Mouse (Mus musculus): ENCODE results near the gene Exoc4. TPM values are rescaled to one million over a fixed set of nuclear protein-coding genes. Genes with fewer than 3 reads are reported as not detected.

The Exoc4 gene
- polyA plus RNA-seq, 1 experiment from 2014 or later: 44.6 TPM

DNA sequence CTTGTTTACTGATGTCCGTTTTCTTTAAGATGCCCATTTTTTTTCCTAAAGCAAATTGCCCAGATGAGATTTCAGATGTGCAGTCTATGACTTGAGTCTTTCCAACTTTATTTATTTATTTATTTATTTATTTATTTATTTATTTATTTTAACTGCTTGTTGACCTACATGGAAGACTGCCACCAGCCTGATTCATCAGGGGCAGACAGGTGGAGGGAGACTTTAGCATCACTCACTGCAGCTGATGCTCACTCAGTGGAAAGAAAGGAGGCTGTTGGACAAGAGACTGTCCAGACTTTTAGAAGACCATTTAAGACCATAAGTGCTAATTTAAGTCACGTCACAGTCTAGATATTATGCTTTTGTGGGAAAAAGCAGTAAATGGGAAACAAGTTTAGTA, 313.0 kb downstream of the Exoc4 start:
- 91% methylated on average over 2 of the region's 2 CpGs for WGBS
- Histone ChIP-seq H3K9me3 (ENCODE audit: control insufficient read depth, low read length) (no peaks in the 10 kb centered on the region), H3K27me3 (ENCODE audit: control insufficient read depth, insufficient read depth, low read length) (no peaks in the 10 kb centered on the region), H3K36me3 (ENCODE audit: control insufficient read depth, insufficient read depth, low read length) (no peaks in the 10 kb centered on the region), H3K9ac (ENCODE audit: low read depth, low read length) (no peak overlapping the region), H3K4me1 (replicated peaks; ENCODE audit: control insufficient read depth, insufficient read depth, low read length) (no peaks in the 10 kb centered on the region), H3K4me2 (replicated peaks; ENCODE audit: low read depth, low read length) (no peak overlapping the region), H3K27ac (ENCODE audit: low read depth, low read length) (no peak overlapping the region), H3K4me3 (ENCODE audit: low read depth, low read length) (no peak overlapping the region)
- ATAC-seq (ENCODE audit: low FRiP score) (no peak), DNase-seq (ENCODE audit: low spot score) (no peak)

DNA sequence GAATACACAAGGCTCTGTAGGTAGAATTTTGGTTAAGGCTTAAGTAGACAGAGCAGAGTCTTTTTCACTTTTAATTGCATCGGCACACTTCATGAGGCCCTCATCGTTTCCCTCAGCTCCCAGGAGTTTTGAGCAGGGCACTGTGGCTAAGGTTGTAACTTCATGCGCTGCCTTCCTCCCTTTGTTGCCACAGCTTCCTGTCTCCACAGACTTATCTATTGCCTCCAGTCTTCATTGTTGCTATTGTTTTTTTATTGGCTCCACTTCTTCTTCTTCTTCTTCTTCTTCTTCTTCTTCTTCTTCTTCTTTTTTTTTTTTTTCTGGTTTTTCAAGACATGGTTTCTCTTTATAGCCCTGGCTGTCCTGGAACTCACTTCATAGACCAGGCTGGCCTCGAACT, 327.1 kb downstream of the Exoc4 start:
- ATAC-seq (ENCODE audit: low FRiP score) (no peak), DNase-seq (ENCODE audit: low spot score) (no peak)
- Histone ChIP-seq H3K27ac (ENCODE audit: low read depth, low read length) (no peak overlapping the region), H3K27me3 (ENCODE audit: control insufficient read depth, insufficient read depth, low read length) (no peaks in the 10 kb centered on the region), H3K36me3 (ENCODE audit: control insufficient read depth, insufficient read depth, low read length) (no peaks in the 10 kb centered on the region), H3K4me3 (ENCODE audit: low read depth, low read length) (no peak overlapping the region), H3K9me3 (ENCODE audit: control insufficient read depth, low read length) (no peaks in the 10 kb centered on the region), H3K4me1 (replicated peaks; ENCODE audit: control insufficient read depth, insufficient read depth, low read length) (no peaks in the 10 kb centered on the region), H3K9ac (ENCODE audit: low read depth, low read length) (no peak overlapping the region), H3K4me2 (replicated peaks; ENCODE audit: low read depth, low read length) (no peak overlapping the region)
- WGBS: 94% methylated on average over 4 of the region's 4 CpGs

DNA sequence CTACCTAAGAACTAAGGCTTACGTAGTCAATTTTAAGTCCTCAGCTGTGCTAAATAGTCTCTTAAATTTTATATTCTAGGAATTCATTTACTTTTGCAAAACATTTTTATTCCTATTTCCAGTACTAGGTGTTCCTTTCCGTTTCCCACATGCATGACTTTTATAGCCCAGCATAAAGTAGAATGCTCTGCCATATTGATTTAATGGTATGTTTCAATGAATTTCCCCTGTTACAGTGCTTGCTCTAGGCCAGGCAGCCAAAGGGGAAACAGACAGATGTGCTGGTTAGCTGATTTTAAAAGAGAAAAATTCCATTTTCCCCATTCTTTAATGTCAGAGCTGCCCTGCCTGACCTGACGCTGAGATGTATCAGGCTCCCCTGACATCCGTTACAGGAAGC, 359.6 kb downstream of the Exoc4 start:
- H3K36me3 ChIP-seq (ENCODE audit: control insufficient read depth, insufficient read depth, low read length): no peaks in the 10 kb centered on the region
- no peak overlapping the region for H3K4me2 ChIP-seq (replicated peaks; ENCODE audit: low read depth, low read length)
- DNase-seq (ENCODE audit: low spot score): no peak
- H3K4me3 ChIP-seq (ENCODE audit: low read depth, low read length): no peak overlapping the region
- no peaks in the 10 kb centered on the region for H3K27me3 ChIP-seq (ENCODE audit: control insufficient read depth, insufficient read depth, low read length)
- H3K27ac ChIP-seq (ENCODE audit: low read depth, low read length): no peak overlapping the region
- H3K9ac ChIP-seq (ENCODE audit: low read depth, low read length): no peak overlapping the region
- no peaks in the 10 kb centered on the region for H3K9me3 ChIP-seq (ENCODE audit: control insufficient read depth, low read length)
- H3K4me1 ChIP-seq (replicated peaks; ENCODE audit: control insufficient read depth, insufficient read depth, low read length): no peaks in the 10 kb centered on the region
- no peak for ATAC-seq (ENCODE audit: low FRiP score)
- WGBS: 81% methylated on average over 4 of the region's 4 CpGs

DNA sequence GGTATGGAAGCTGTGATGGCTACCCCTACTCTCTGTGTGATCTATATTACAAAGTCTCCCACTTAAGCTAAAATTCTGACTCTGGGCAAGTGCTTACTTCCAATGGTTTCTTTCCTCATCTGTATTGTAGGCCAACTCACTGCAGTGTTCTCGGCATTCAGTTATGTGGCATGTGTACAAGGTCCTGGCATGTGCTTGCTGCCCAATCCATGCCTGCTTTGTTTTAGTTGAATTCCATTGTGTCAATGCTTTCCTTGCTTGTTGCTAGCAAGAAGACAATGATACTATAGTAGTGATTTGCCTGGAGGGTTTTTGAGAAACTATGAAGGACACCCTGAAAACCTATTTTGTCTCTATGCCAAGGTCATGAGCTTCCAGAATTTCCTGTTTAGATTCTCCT, 365.1 kb downstream of the Exoc4 start:
- Histone ChIP-seq H3K9me3 (ENCODE audit: control insufficient read depth, low read length) (no peaks in the 10 kb centered on the region), H3K36me3 (ENCODE audit: control insufficient read depth, insufficient read depth, low read length) (no peaks in the 10 kb centered on the region), H3K27ac (ENCODE audit: low read depth, low read length) (no peak overlapping the region), H3K9ac (ENCODE audit: low read depth, low read length) (no peak overlapping the region), H3K27me3 (ENCODE audit: control insufficient read depth, insufficient read depth, low read length) (no peaks in the 10 kb centered on the region), H3K4me3 (ENCODE audit: low read depth, low read length) (no peak overlapping the region), H3K4me2 (replicated peaks; ENCODE audit: low read depth, low read length) (no peak overlapping the region), H3K4me1 (replicated peaks; ENCODE audit: control insufficient read depth, insufficient read depth, low read length) (no peaks in the 10 kb centered on the region)
- DNase-seq (ENCODE audit: low spot score): no peak
- 90% methylated on average over 1 of the region's 1 CpGs for WGBS
- no peak for ATAC-seq (ENCODE audit: low FRiP score)

DNA sequence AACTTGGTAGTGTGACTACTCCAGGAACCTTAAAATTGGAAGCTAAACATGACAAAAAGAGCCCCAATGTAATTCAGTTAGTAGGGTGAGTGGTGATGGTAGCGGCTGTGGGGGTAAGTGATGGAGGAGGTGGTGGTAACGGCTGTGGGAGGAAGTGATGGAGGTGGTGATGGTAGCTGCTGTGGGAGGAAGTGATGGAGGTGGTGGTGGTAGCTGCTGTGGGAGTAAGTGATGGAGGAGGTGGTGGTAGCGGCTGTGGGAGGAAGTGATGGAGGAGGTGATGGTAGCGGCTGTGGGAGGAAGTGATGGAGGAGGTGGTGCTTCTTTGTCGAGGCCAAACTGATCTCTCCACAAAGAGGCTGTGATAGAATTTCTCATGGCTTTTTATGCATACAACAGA, 369.7 kb downstream of the Exoc4 start:
- Histone ChIP-seq H3K9ac (ENCODE audit: low read depth, low read length) (no peak overlapping the region), H3K9me3 (ENCODE audit: control insufficient read depth, low read length) (no peaks in the 10 kb centered on the region), H3K36me3 (ENCODE audit: control insufficient read depth, insufficient read depth, low read length) (no peaks in the 10 kb centered on the region), H3K4me2 (replicated peaks; ENCODE audit: low read depth, low read length) (no peak overlapping the region), H3K4me1 (replicated peaks; ENCODE audit: control insufficient read depth, insufficient read depth, low read length) (no peaks in the 10 kb centered on the region), H3K27ac (ENCODE audit: low read depth, low read length) (no peak overlapping the region), H3K4me3 (ENCODE audit: low read depth, low read length) (no peak overlapping the region), H3K27me3 (ENCODE audit: control insufficient read depth, insufficient read depth, low read length) (no peaks in the 10 kb centered on the region)
- ATAC-seq (ENCODE audit: low FRiP score) (no peak), DNase-seq (ENCODE audit: low spot score) (no peak)
- 93% methylated on average over 5 of the region's 5 CpGs for WGBS

DNA sequence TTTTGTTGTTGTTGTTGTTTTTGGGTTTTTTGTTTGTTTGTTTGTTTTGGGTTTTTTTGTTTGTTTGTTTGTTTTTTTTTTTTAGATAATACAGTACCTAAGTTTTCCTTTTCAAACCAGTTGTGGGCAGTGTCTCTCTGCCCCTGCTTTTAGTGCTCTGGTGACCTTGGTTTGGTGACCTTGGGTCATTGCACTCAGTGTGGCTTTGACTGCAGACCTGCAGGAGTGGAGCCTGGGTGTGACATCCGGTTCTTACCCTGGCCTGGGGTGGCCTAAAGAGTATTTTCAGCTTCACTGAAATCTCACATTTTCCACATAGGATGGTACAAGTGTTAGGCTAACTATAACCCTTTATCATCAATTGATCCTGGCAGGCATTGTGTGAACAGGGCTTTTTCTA, 371.8 kb downstream of the Exoc4 start:
- Histone ChIP-seq H3K4me2 (replicated peaks; ENCODE audit: low read depth, low read length) (no peak overlapping the region), H3K9me3 (ENCODE audit: control insufficient read depth, low read length) (no peaks in the 10 kb centered on the region), H3K27ac (ENCODE audit: low read depth, low read length) (no peak overlapping the region), H3K9ac (ENCODE audit: low read depth, low read length) (no peak overlapping the region), H3K27me3 (ENCODE audit: control insufficient read depth, insufficient read depth, low read length) (no peaks in the 10 kb centered on the region), H3K4me1 (replicated peaks; ENCODE audit: control insufficient read depth, insufficient read depth, low read length) (no peaks in the 10 kb centered on the region), H3K4me3 (ENCODE audit: low read depth, low read length) (no peak overlapping the region), H3K36me3 (ENCODE audit: control insufficient read depth, insufficient read depth, low read length) (no peaks in the 10 kb centered on the region)
- no peak for ATAC-seq (ENCODE audit: low FRiP score)
- no peak for DNase-seq (ENCODE audit: low spot score)
- 55% methylated on average over 1 of the region's 1 CpGs for whole genome bisulfite sequencing

DNA sequence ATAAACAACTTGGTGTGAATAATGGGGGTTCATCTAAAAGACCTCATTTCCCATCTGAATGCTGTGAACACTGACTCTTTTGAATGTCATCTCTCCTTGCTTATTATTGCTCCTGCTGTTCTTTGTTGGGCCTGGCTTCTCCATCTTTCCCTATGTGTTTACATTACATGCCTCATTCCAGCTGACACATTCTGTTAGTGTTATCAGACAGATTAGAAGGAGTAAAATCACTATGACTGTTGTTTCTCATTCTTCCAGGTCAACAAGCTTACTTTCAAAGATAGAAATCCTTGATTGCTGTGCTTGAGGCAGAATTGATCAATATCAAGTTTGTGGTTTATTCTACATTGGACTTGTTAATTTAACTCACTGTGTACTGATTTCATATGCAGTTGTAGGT, 377.0 kb downstream of the Exoc4 start:
- H3K27ac ChIP-seq (ENCODE audit: low read depth, low read length): no peak overlapping the region
- no peak overlapping the region for H3K4me3 ChIP-seq (ENCODE audit: low read depth, low read length)
- H3K9ac ChIP-seq (ENCODE audit: low read depth, low read length): no peak overlapping the region
- no peaks in the 10 kb centered on the region for H3K9me3 ChIP-seq (ENCODE audit: control insufficient read depth, low read length)
- no peaks in the 10 kb centered on the region for H3K36me3 ChIP-seq (ENCODE audit: control insufficient read depth, insufficient read depth, low read length)
- H3K27me3 ChIP-seq (ENCODE audit: control insufficient read depth, insufficient read depth, low read length): no peaks in the 10 kb centered on the region
- no peak overlapping the region for H3K4me2 ChIP-seq (replicated peaks; ENCODE audit: low read depth, low read length)
- H3K4me1 ChIP-seq (replicated peaks; ENCODE audit: control insufficient read depth, insufficient read depth, low read length): no peaks in the 10 kb centered on the region
- ATAC-seq (ENCODE audit: low FRiP score) (no peak), DNase-seq (ENCODE audit: low spot score) (no peak)

DNA sequence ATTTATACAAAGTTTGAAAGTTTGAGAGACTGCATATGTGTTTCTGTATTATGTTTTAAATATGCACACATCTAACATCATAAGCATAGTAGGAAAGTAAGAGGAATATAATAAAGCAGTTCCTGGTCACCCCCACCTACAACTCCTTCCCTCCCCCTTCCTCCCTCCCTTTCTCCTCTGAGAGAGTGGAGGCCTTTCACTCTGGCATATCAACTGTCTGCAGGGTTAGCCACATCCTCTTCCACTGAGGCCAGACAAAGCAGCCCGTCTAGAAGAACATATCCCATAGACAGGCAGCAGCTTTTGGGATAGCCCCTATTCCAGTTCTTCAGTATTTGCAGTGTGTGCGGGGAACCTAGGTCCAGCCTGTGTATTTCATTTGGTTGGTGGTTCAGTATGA, 382.2 kb downstream of the Exoc4 start:
- Histone ChIP-seq H3K4me2 (replicated peaks; ENCODE audit: low read depth, low read length) (no peak overlapping the region), H3K4me3 (ENCODE audit: low read depth, low read length) (no peak overlapping the region), H3K9ac (ENCODE audit: low read depth, low read length) (no peak overlapping the region), H3K9me3 (ENCODE audit: control insufficient read depth, low read length) (no peaks in the 10 kb centered on the region), H3K4me1 (replicated peaks; ENCODE audit: control insufficient read depth, insufficient read depth, low read length) (no peaks in the 10 kb centered on the region), H3K27me3 (ENCODE audit: control insufficient read depth, insufficient read depth, low read length) (no peaks in the 10 kb centered on the region), H3K36me3 (ENCODE audit: control insufficient read depth, insufficient read depth, low read length) (no peaks in the 10 kb centered on the region), H3K27ac (ENCODE audit: low read depth, low read length) (no peak overlapping the region)
- no peak for ATAC-seq (ENCODE audit: low FRiP score)
- 89% methylated on average over 2 of the region's 2 CpGs for WGBS
- no peak for DNase-seq (ENCODE audit: low spot score)

DNA sequence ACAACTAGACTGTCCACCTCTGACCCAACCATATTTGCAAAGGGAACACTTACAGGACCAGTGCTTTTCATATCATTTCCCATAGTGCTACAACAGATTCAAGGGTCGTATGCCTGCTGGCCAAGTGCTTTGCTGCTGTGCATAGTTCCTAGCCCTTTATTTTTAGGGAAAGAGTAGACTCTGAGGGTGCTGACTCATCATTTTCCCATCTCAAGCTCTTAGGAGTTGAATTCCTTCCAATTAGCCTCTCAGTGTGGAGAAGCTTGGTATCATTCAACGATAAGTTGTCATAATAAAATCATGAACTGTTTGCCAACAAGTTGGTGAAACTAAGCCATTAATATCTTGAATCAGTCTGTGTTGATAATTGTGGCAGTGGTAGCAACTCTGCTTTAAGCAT, 388.3 kb downstream of the Exoc4 start:
- 85% methylated on average over 2 of the region's 2 CpGs for WGBS
- no peak for ATAC-seq (ENCODE audit: low FRiP score)
- no peaks in the 10 kb centered on the region for H3K36me3 ChIP-seq (ENCODE audit: control insufficient read depth, insufficient read depth, low read length)
- no peak overlapping the region for H3K27ac ChIP-seq (ENCODE audit: low read depth, low read length)
- no peak overlapping the region for H3K4me2 ChIP-seq (replicated peaks; ENCODE audit: low read depth, low read length)
- DNase-seq (ENCODE audit: low spot score): no peak
- no peak overlapping the region for H3K9ac ChIP-seq (ENCODE audit: low read depth, low read length)
- H3K4me1 ChIP-seq (replicated peaks; ENCODE audit: control insufficient read depth, insufficient read depth, low read length): no peaks in the 10 kb centered on the region
- H3K4me3 ChIP-seq (ENCODE audit: low read depth, low read length): no peak overlapping the region
- H3K9me3 ChIP-seq (ENCODE audit: control insufficient read depth, low read length): no peaks in the 10 kb centered on the region
- H3K27me3 ChIP-seq (ENCODE audit: control insufficient read depth, insufficient read depth, low read length): no peaks in the 10 kb centered on the region

All from hindbrain, embryonic 11.5 days (tissue).